Mouse (Mus musculus) heart, adult 9 months (tissue): ENCODE measurements around the gene Fam214b.

Experiments used
- DNase-seq, 2 experiments: peaks; one replicate each; pipeline ENCODE4 v3.0.0; 2022; ENCODE audit warnings: low spot score in 2 of 2

Gene Fam214b

DNA sequence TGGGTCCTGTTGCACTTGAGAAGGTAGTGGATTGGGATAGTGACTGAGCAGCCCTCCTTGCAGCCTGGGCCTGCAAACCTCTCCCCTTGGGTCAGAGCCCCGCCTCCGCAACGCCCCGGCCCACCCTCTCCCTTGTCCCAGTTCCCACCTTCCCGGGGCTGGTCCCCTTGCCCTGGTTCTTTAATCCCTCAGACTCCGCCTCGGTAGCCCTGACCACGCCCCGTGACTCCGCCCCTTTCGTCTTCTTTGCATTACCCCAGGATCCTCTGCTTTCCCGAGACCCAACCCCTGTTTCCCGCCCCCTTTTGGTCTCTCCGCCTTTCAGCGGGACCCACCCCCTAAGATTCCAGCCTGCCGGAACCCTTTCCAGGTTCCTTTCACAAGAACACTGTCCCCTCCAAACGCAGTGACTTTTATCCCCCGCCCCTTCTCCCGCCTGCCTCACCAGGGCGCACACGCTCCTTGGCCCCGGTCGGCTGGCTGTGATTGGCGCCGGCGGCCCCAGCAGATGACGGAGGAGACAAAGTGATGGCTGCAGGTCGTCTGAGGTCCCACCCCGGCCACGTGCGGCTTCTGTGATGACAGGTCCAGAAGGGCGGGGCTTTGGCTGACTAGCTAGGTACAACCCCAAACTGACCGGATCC lies at the start of gene Fam214b:
Gene Fam214b, minus strand, starts transcription at position 562 of the 644 bp plus-strand sequence.
- peak; percentile 97 to 99 for DNase-seq

DNA sequence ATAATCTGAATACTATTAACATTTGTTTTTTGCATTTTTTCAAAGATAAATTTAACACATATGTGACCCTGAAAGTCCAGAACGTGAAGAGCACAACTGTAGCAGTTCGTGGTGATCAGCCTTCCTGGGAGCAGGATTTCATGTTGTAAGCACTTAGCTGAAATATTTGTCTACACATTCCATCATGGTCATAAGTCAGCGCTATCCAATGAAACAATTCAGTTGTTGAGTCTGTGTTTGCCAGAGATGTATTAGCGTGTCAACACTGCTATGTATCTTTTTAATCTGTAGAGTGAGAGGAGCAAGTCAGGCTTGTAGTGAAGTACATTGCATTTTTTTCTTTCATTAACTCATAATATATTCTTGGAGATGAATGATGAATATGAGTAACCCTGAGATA lies 45.2 kb upstream of the Fam214b start:
- DNase-seq = no peak

DNA sequence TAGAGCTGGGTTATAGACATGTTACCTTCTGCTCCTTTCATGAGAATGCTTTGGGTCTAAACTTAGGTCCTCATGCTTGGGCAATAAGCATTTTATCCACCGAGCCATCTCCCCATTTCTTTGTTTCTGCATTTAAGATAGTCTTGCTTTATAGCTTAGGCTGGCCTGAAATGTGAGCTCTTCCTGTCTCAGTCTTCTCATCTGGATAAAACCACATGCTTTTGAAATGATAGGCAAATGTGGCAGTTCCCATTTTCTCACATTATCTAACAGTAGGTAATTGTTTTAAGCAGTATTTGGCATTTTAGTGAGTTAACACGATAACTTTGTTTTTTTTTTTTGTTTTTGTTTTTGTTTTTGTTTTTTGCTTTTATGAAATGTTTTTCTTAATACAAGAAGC lies 43.9 kb upstream of the Fam214b start:
- DNase-seq = no peak

DNA sequence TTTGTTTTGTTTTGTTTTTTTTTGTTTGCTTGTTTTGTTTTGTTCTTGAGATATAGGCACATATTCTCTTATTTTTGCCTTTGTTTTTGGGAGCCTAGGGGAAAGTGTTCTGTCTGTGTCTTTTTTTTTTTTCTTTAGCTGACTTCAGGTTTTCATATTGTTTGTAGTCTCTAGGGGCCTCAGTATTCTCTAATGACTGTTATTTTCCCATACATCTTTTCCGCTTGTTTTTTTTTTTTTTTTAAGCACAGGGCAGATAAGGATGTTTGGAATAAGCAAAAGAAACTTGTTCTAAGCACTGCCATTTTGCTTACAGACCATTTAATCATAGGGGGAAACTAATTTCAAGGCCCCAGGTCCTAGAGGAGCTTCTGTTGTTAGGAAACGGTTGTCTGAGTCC lies 36.4 kb upstream of the Fam214b start:
- no peak for DNase-seq

DNA sequence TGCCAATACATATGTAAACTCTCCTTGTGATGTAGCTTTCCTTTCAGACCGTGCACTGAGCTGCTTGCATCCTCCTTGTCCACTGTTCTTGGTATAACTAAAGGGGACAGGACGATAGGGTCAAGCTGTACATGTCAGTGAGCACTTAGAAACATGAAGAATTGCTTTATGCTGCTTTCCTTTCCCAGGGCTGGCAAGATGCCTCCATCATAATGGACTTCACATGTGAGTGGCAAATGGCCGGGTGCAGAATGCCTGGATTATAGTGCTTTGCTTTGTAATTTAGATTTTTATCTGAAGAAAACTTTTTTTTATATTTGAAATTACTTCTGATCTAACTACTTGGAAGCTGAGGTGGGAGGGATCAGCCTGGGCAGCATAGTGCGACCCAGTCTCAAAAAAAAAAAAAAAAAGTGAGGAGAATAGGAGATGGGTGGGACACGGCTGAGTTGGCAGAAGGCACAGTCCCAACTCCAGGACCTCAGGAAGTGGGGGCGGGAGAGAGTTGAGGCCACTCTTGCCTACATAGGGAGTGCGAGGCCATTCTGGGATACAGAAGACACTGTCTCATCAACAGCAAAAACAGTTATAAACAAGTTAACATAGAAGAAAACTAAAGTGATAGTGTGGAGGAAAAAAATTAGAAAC lies 32.2 kb upstream of the Fam214b start:
- no peak for DNase-seq

DNA sequence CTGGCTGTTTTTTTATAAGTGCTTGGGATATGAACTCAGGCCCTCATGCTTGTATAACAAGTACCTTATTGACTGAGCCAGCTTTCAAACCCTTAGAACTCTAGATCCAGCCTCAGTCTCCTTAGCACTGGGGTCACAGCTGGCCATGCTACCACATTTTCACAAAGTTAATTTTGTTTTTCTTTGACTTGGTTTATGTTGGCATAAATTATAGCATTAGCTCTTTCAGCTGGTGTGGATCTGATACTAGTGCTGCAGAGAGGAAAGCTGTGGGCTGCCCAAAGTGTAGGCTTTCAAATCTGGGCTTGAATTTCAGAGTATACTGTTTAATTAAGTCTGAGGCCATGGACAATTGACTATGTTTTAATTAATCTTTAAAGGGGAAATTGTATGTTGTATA lies 28.9 kb upstream of the Fam214b start:
- DNase-seq = no peak

DNA sequence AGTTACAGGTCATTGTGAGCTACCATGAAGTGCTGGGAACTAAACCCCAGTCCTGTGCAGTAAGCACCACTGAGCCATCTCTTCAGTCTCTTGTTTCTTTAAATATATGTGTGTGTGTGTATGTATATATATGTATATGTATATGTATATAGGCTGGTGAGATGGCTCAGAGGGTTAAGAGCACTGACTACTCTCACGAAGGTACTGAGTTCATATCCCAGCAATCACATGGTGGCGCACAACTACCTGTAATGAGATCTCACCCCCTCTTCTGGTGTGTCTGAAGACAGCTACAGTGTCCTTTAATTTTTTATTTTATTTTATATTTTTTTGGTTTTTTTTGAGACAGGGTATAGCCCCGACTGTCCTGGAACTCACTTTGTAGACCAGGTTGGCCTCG lies 19.5 kb upstream of the Fam214b start:
- DNase-seq = no peak

DNA sequence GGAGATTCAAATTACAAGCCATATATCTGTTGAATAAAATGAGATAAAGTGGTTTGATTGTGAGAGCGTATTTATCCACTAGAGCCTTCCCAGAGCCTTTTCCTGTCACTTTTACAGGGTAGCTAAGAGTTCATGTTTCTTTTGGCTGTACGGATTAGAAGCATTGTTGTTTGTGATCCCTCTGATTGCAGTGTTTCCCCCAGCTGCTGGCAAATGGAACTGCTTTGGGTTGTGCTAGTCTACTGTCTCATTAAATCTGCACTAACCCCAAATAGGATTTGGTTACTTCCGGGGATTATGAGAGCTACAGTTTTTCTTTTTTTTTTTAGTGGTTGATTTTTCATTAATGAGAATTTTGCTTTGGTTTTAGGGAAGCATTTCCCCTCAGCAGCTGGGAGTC lies 14.3 kb upstream of the Fam214b start:
- peak in 1 of 2 experiments; percentile 46 for DNase-seq

DNA sequence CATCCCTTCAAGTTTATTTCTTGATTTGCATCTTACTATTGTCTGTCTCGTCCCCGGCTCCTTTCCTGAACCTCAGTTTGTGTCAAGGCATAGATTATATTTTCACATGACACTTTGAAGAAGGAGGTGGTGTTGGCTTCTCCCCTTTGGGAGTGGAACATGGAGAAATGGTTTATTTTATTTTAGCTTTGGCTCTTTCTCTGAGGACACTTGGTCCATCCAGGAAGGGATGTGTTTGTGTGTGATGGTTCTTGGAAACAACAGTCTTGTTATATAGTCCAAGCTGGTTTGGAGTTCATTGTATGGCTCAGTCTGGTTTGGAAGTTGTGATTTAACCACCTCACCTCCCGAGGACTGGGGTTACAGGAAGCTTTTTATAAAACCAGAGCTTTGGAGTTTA lies 13.7 kb upstream of the Fam214b start:
- DNase-seq = no peak

DNA sequence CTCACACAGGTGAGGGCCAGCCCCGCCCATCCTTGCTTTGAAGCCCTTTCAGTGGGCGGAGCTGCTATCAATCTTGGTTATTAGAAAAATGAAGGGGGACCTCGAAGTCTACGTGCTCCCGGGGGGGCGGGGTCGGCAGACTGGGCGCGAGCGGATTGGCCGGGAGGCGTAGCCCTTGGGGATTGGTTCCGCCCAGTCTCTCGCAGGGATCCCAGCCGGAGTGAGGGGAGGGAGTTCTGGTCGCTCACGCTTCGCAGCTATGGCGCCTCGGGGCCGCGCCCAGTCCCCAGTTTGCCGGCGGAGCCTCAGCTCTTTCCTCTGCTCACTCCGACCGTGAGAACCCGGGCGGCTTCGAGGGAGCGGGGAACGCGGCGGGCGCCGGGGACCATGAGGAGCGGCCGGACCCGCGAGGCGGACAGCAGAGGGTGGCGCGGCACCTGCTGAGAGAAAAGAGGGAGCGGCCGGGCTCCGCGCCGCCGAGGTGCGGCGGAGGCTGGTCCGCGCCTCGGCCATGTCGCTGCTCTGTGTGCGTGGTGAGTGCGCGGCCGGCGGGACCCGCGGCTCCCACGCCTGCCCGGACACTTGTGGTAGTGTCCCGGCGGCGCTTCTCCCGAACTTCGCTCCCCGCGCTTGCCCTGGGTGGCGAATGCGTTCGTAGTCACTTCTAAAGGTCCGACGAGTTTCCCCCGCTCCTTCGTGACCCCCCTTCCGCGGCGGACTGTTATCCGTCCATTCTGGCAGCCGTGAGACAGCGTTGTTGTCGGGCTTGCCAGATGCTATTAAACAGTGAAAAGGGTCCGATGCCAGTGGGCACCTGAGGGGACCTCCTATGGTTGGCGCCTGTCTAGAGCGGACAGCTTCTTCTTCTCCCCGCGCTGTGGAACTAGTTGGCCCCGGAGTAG lies 13.0 kb upstream of the Fam214b start, which contains the start of gene Unc13b:
Gene Unc13b, plus strand, starts transcription at position 201 of the 902 bp plus-strand sequence.
- DNase-seq = peak; percentile 87 to 90

DNA sequence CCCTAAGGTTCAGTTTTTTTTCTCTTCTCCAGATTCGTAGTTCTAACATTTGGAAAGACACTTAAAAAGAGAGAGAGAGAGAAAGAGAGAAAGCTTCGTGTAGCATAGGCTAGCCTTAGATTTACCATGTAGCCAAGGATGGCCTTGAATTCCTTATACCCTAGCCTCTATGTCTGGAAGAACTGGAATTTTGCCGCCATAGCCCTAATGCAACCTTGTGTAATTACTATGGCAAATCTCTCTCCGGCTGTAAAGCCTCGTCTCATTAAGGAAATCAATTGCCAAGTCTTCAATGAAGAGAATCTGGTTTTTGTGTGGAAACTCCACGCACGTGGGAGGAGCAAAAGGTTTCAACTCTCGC lies 12.4 kb upstream of the Fam214b start:
- DNase-seq = no peak

DNA sequence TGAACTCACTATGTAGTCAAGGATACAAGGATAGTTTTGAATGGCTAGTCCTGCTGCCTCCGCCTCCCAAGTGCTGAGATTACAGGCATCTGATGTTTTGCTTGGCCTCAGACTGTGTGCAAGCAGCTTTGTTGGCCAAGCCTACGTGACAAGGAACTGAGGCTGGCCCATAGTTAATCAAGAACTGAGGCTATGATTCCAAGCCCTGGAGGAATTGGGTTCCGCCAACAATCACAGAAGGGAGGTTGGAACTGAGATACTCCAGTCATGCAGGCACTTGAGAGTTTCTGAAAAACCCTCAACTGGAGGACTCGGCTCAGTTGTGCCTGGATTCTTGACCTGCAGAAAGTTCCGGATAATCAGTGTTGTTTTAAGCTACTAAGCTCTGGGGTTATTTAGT lies 11.6 kb upstream of the Fam214b start:
- no peak for DNase-seq

DNA sequence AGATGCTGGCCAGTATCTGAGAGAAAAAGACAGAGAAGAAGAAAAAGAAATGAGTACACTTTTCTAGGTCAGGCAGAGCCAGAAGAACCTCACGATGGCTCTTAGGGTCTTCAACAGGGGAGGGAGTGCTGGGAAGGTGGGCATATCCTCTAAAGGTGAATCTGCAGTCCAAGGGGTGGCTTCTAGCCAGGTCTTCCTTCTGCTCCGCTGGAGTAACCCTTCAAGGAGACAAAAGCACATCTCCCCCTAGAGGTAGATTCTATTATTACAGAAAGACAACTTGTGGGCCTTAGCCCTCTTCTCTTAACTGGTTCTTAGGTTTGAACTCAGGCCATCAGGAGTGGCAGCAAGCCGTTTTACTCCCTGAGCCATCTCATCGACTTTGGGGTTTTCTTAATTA lies 6.6 kb upstream of the Fam214b start:
- DNase-seq = peak in 1 of 2 experiments; percentile 39

DNA sequence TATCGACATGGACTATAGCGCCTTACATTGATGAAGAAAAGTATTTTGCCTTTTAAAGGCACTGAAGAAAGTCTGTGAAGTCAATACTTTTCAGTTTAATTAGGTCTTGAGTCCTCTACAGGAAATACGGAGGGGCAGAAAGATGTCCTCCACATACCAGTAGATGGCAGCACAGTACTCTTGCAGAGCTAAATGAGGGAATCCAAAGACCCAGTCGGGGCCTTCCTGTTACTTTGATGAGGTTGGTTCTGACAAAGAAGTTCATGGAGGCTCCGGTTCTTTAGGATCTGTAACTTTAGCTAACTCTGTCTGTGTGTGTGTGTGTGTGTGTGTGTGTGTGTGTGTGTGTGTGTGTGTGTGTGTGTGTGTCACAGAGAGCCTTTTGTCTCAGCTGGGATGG lies 1.2 kb upstream of the Fam214b start:
- peak; percentile 76 to 86 for DNase-seq

DNA sequence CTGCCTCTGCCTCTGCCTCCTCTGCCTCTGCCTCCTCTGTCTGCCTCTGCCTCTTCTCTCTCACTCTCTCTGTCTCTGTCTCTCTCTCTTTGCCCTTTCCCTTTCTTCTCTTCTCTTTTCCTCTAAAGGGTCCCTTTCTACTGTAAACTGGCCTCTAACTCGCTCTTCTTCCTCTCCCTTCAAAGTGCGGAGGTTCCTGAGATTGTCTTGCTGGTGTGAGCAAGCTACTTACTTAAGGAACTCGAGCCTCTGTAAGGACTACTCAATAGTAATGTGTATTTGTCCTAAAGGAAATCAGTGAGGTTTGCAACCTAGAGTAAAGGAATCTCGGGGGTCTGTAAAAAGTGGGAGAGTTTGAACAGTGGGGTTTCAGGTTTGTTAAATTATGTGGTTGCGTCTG lies 587 bp upstream of the Fam214b start:
- DNase-seq = no peak

DNA sequence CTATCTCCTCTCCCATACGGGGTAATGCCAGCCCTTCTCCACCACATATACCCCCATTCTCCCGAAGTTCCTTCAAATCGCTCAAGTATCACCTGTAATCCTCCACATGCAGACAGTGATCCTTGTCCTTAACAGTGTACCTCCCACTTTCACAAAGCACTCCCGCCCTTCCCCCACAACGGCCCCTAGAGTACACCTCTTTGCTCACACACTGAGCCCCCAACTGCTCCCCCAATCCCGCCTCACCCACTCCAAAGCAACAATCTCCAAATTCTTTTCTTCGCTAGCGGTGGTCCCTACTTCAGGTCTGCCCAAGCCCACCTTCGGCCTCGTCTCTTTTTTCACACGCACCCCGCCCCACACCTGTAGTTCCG lies 748 bp downstream of the Fam214b start:
- no peak for DNase-seq

DNA sequence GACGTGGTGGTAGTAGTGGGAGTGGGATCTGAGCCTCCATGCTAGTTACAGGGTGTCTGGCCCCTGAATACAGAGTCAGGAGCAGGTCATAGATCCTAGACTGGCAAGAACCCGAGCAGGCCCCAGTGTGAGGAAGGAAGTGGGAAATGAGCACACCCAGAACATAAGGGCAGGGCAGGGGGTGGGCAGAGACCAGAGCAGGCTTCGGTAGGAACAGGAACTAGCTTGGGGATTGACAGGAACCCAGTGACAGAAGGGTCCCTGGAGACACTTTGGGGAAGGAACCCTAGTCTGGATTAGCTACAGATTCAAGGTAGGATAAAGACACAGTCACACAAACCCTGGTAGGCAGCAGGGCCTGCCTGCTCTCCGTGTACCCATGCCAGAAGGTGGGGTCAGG lies 1.3 kb downstream of the Fam214b start:
- peak; percentile 56 to 77 for DNase-seq

DNA sequence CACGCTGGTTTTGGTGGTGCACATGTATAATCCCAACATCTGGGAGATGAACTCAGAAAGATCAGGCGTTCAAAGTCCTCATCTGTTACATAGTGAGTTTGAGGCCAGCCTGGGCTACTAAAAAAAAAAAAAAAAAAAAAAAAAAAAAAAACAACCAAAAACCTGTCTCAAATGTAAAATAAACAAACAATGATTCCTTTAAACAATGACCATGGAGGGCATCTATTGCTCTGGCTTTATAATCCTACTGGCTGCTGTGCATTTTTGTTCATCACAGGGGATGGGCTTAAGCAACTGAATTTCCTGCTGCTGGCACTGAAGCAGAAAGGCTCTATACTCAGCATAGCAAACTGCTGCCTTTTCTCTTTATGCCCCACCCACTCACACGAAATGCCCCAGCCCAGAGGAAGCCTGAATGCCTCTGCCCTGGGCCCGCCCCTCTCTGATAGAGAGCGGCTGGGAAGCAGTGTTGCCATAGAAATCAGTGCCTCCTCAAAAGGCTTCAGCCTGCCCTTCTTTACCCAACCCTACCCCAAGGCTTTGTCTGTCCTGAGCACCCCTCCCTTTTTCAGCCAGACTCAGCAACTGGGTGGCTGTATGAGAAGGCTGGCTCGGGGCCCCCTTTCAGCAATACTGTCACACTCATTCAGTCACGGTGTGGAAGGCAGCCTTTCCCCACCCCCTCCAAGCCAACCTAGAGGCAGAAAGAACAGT lies 2.2 kb downstream of the Fam214b start:
- peak; percentile 68 to 76 for DNase-seq

DNA sequence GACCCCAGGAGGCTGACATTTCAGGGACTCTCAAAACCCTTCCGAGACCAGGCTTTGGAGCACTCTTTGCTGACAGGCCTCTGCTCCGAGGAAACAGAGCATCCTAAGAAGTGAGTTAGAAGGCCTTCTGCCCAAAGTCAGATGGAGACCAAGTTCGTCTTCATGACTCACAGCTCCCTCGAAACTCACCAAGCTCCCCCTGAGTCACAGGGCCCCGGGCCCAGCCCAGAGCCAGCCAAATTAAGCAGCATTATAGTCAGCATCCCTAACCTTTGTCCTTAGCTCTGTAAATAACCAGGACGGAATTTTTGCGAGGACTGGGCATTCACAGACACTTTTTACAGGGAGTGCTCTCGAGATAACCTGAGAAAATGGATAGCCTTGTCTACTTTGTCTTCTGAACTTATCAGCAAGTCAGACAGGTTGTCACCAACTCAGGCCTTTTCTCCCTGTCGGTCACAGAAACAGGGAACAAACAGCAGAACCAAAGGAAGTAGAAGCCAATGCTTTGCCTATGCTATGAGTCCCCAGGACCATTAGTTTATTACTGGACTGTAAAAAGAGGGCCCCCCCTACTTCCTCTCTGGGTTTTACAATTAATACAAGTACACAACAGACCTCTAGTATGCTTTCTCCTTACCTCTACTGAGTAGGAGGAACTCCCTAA lies 5.0 kb downstream of the Fam214b start:
- no peak for DNase-seq

DNA sequence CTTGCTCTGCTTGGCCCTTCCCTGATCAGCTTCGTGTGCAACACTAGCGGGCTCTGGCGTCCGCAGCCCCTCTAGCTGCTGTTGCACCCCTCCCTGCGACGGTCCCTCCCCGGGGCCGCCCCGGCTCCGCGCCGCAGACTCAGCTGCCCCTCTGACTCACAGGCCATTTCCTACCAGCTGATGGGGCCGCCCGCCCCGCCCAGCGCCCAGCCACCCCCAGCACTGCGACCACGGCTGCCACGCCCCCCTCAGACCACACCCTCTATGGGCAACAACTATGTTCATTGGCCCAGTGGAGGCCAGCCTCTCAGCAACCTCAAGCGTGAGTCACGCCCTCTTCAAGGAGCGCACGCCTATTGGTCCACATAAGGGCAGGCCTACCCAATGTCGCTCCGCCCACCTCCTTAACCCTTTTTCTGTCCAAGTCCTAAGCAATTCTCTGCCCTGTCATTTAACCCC lies 5.9 kb downstream of the Fam214b start:
- DNase-seq = peak; percentile 96 to 97

DNA sequence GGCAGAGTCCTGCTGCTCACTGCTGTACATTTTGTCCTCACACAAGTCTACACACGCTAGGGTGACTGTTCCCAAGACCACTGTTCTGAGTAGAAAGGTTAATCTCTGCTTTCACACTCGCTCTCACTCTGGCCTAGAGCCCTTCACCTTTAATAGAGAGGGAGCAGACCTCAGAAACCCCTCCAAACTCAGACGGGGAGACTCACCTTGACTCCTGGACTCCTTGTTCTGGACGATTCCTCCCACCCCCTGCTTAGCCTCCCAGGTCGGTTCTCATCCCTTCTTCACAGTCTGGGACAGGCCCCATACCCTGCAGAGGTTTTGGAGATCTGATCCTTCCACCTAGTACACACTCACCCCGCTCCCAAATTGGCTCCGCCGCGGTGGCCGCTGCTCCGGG lies 6.4 kb downstream of the Fam214b start:
- DNase-seq = no peak
